Mouse (Mus musculus): ENCODE measurements around the gene Snx27. TPM values are rescaled to one million over a fixed set of nuclear protein-coding genes. Genes with fewer than 3 reads are reported as not detected.

The Snx27 gene
- polyA plus RNA-seq, 1 experiment from 2014 or later, result 33.6 TPM

- no peaks in the 10 kb centered on the region for H3K9me3 ChIP-seq (ENCODE audit: control insufficient read depth, low read length)
- 0 out of 2 replicates have a peak, but pooled peaks cover 4% of the 10 kb centered on the region for H3K4me1 ChIP-seq (ENCODE audit: control insufficient read depth, insufficient read depth, low read length)
- no peak overlapping the region for H3K27ac ChIP-seq (replicated peaks; ENCODE audit: low read depth, low read length)
- no peak overlapping the region for H3K4me2 ChIP-seq (ENCODE audit: low read depth, low read length)
- no peaks in the 10 kb centered on the region for H3K36me3 ChIP-seq (ENCODE audit: control insufficient read depth, insufficient read depth, low read length)
- DNase-seq (ENCODE audit: low spot score) (peak; percentile 46), ATAC-seq (ENCODE audit: low read depth) (no peak)
- H3K27me3 ChIP-seq (replicated peaks; ENCODE audit: control insufficient read depth, insufficient read depth, low read length), result no peaks in the 10 kb centered on the region
- WGBS, result 17% methylated on average over 3 of the region's 3 CpGs
- H3K9ac ChIP-seq (ENCODE audit: low read depth, low read length), result peak overlapping the region; percentile 25; the same call in 1 of the 2 replicates
- H3K4me3 ChIP-seq (ENCODE audit: low read depth, low read length), result no peak overlapping the region
These were observed 113.6 kb downstream of the Snx27 start for GRCm38 (mm10) chr3:94468931-94469330.

GRCm38 (mm10) chr3:94465632-94466430, 116.7 kb downstream of the Snx27 start:
- H3K36me3 ChIP-seq (ENCODE audit: control insufficient read depth, insufficient read depth, low read length), result no peaks in the 10 kb centered on the region
- no peak for DNase-seq (ENCODE audit: low spot score)
- ATAC-seq (ENCODE audit: low read depth), result peak; percentile 26; the same call in 1 of the 2 replicates
- no peaks in the 10 kb centered on the region for H3K4me1 ChIP-seq (ENCODE audit: control insufficient read depth, insufficient read depth, low read length)
- no peaks in the 10 kb centered on the region for H3K9me3 ChIP-seq (ENCODE audit: control insufficient read depth, low read length)
- no peaks in the 10 kb centered on the region for H3K27me3 ChIP-seq (replicated peaks; ENCODE audit: control insufficient read depth, insufficient read depth, low read length)
- H3K27ac ChIP-seq (replicated peaks; ENCODE audit: low read depth, low read length), result no peak overlapping the region
- 65% methylated on average over 13 of the region's 13 CpGs for WGBS
- no peak overlapping the region for H3K4me2 ChIP-seq (ENCODE audit: low read depth, low read length)
- H3K4me3 ChIP-seq (ENCODE audit: low read depth, low read length), result no peak overlapping the region
- no peak overlapping the region for H3K9ac ChIP-seq (ENCODE audit: low read depth, low read length)

GRCm38 (mm10) chr3:94463926-94464578, 118.5 kb downstream of the Snx27 start:
- Histone ChIP-seq H3K36me3 (ENCODE audit: control insufficient read depth, insufficient read depth, low read length) (no peaks in the 10 kb centered on the region), H3K9me3 (ENCODE audit: control insufficient read depth, low read length) (no peaks in the 10 kb centered on the region), H3K27ac (replicated peaks; ENCODE audit: low read depth, low read length) (no peak overlapping the region), H3K4me2 (ENCODE audit: low read depth, low read length) (no peak overlapping the region), H3K27me3 (replicated peaks; ENCODE audit: control insufficient read depth, insufficient read depth, low read length) (no peaks in the 10 kb centered on the region), H3K9ac (ENCODE audit: low read depth, low read length) (no peak overlapping the region), H3K4me3 (ENCODE audit: low read depth, low read length) (no peak overlapping the region), H3K4me1 (ENCODE audit: control insufficient read depth, insufficient read depth, low read length) (no peaks in the 10 kb centered on the region)
- ATAC-seq (ENCODE audit: low read depth) (peak; percentile 49), DNase-seq (ENCODE audit: low spot score) (peak; percentile 45)
- 49% methylated on average over 11 of the region's 11 CpGs for WGBS

GRCm38 (mm10) chr3:94459834-94460233, 122.7 kb downstream of the Snx27 start:
- no peak for ATAC-seq (ENCODE audit: low read depth)

GRCm38 (mm10) chr3:94457055-94457454, 125.5 kb downstream of the Snx27 start:
- WGBS, result 65% methylated on average over 3 of the region's 3 CpGs
- peak overlapping the region; percentile 48 for H3K4me2 ChIP-seq (ENCODE audit: low read depth, low read length)

More at GRCm38 (mm10) chr3:94459834-94460233, 122.7 kb downstream of the Snx27 start:
- no peaks in the 10 kb centered on the region for H3K27me3 ChIP-seq (replicated peaks; ENCODE audit: control insufficient read depth, insufficient read depth, low read length)
- 87% methylated on average over 2 of the region's 2 CpGs for WGBS
- no peaks in the 10 kb centered on the region for H3K36me3 ChIP-seq (ENCODE audit: control insufficient read depth, insufficient read depth, low read length)
- no peaks in the 10 kb centered on the region for H3K4me1 ChIP-seq (ENCODE audit: control insufficient read depth, insufficient read depth, low read length)
- DNase-seq (ENCODE audit: low spot score), result no peak
- H3K4me3 ChIP-seq (ENCODE audit: low read depth, low read length), result no peak overlapping the region
- no peaks in the 10 kb centered on the region for H3K9me3 ChIP-seq (ENCODE audit: control insufficient read depth, low read length)
- no peak overlapping the region for H3K27ac ChIP-seq (replicated peaks; ENCODE audit: low read depth, low read length)
- no peak overlapping the region for H3K4me2 ChIP-seq (ENCODE audit: low read depth, low read length)
- no peak overlapping the region for H3K9ac ChIP-seq (ENCODE audit: low read depth, low read length)

GRCm38 (mm10) chr3:94456529-94457000, 126.0 kb downstream of the Snx27 start:
- H3K9me3 ChIP-seq (ENCODE audit: control insufficient read depth, low read length), result no peaks in the 10 kb centered on the region
- no peak overlapping the region for H3K9ac ChIP-seq (ENCODE audit: low read depth, low read length)
- no peak overlapping the region for H3K27ac ChIP-seq (replicated peaks; ENCODE audit: low read depth, low read length)
- peak overlapping the region; percentile 38 for H3K4me3 ChIP-seq (ENCODE audit: low read depth, low read length)
- H3K36me3 ChIP-seq (ENCODE audit: control insufficient read depth, insufficient read depth, low read length), result no peaks in the 10 kb centered on the region
- ATAC-seq (ENCODE audit: low read depth) (peak; percentile 94), DNase-seq (ENCODE audit: low spot score) (peak; percentile 98)
- no peaks in the 10 kb centered on the region for H3K27me3 ChIP-seq (replicated peaks; ENCODE audit: control insufficient read depth, insufficient read depth, low read length)
- WGBS, result 1% methylated on average over 12 of the region's 12 CpGs
- no peaks in the 10 kb centered on the region for H3K4me1 ChIP-seq (ENCODE audit: control insufficient read depth, insufficient read depth, low read length)
- peak overlapping the region; percentile 48 for H3K4me2 ChIP-seq (ENCODE audit: low read depth, low read length)

More at GRCm38 (mm10) chr3:94457055-94457454, 125.5 kb downstream of the Snx27 start:
- no peak for DNase-seq (ENCODE audit: low spot score)
- H3K27ac ChIP-seq (replicated peaks; ENCODE audit: low read depth, low read length), result no peak overlapping the region
- H3K27me3 ChIP-seq (replicated peaks; ENCODE audit: control insufficient read depth, insufficient read depth, low read length), result no peaks in the 10 kb centered on the region
- no peaks in the 10 kb centered on the region for H3K36me3 ChIP-seq (ENCODE audit: control insufficient read depth, insufficient read depth, low read length)
- H3K9ac ChIP-seq (ENCODE audit: low read depth, low read length), result no peak overlapping the region
- ATAC-seq (ENCODE audit: low read depth), result no peak
- H3K4me1 ChIP-seq (ENCODE audit: control insufficient read depth, insufficient read depth, low read length), result no peaks in the 10 kb centered on the region
- H3K9me3 ChIP-seq (ENCODE audit: control insufficient read depth, low read length), result no peaks in the 10 kb centered on the region
- no peak overlapping the region for H3K4me3 ChIP-seq (ENCODE audit: low read depth, low read length)

GRCm38 (mm10) chr3:94449377-94449776, 133.1 kb downstream of the Snx27 start:
- WGBS, result 85% methylated on average over 2 of the region's 2 CpGs
- Histone ChIP-seq H3K27ac (replicated peaks; ENCODE audit: low read depth, low read length) (no peak overlapping the region), H3K4me3 (ENCODE audit: low read depth, low read length) (no peak overlapping the region), H3K27me3 (replicated peaks; ENCODE audit: control insufficient read depth, insufficient read depth, low read length) (no peaks in the 10 kb centered on the region), H3K4me1 (ENCODE audit: control insufficient read depth, insufficient read depth, low read length) (no peaks in the 10 kb centered on the region), H3K36me3 (ENCODE audit: control insufficient read depth, insufficient read depth, low read length) (peaks cover 40% of the 10 kb centered on the region), H3K9ac (ENCODE audit: low read depth, low read length) (no peak overlapping the region), H3K9me3 (ENCODE audit: control insufficient read depth, low read length) (no peaks in the 10 kb centered on the region; the same call in 1 of the 2 replicates), H3K4me2 (ENCODE audit: low read depth, low read length) (no peak overlapping the region)
- no peak for ATAC-seq (ENCODE audit: low read depth)
- no peak for DNase-seq (ENCODE audit: low spot score)
